Mouse (Mus musculus) cerebellum, adult 2 months (tissue): ENCODE measurements around the gene Robo1. TPM values are rescaled to one million over a fixed set of nuclear protein-coding genes. Genes with fewer than 3 reads are reported as not detected.

Source experiments
- DNase-seq, 2 experiments: peaks; one replicate each; pipeline ENCODE4 v3.0.0; 2021
- H3K27ac ChIP-seq: fragments of 200-500 bp; 2 replicates; pipeline ENCODE4 v1.5.1; 2012; ENCODE audit warnings: low read length, control low read depth, inconsistent platforms; ENCODE audit not compliant: insufficient read depth
- H3K27me3 ChIP-seq: fragments of 200-500 bp; 2 replicates; pipeline ENCODE4 v1.6.1; 2012; ENCODE audit warnings: inconsistent platforms, mild to moderate bottlenecking, low read length, moderate library complexity; ENCODE audit not compliant: control insufficient read depth, insufficient read depth
- H3K4me1 ChIP-seq: fragments of 200-500 bp; 2 replicates; pipeline ENCODE4 v1.6.1; 2011; ENCODE audit warnings: low read length; ENCODE audit not compliant: control insufficient read depth, insufficient read depth
- H3K4me3 ChIP-seq: fragments of 200-500 bp; replicated peaks from 2 replicates; pipeline ENCODE3; 2011; ENCODE audit warnings: mild to moderate bottlenecking, low read depth, low read length, control low read depth; ENCODE audit not compliant: insufficient read depth
- CTCF ChIP-seq: fragments of 200-500 bp; IDR thresholded peaks from 2 replicates; pipeline ENCODE4 v1.5.1; 2011; ENCODE audit warnings: low read depth, mild to moderate bottlenecking, control low read depth, low read length, moderate library complexity, borderline replicate concordance; ENCODE audit not compliant: insufficient read depth
- POLR2A ChIP-seq: fragments of 200-500 bp; IDR thresholded peaks from 2 replicates; pipeline ENCODE4 v1.6.1; 2011; ENCODE audit warnings: low read length, control low read depth, borderline replicate concordance; ENCODE audit not compliant: insufficient read depth
- WGBS: fragments of 180-500 bp; shearing (Covaris S2); methylation state at CpG from one replicate; pipeline ENCODE4 v1.1.7; 2018; 5-methylcytosine and 5-hydroxymethylcytosine counted together
- polyA plus RNA-seq: library from polyadenylated mRNA; depleted of rRNA; stranded (reverse); fragments of >200 nt; gene quantifications from 2 replicates; pipeline ENCODE4 v1.2.3, GENCODE M21; 2012

The Robo1 gene
- polyA plus RNA-seq, 1 experiment: 13.0 TPM

GRCm38 (mm10) chr16:72979407-72980219, 671.5 kb downstream of the Robo1 start:
- no peak for TF ChIP-seq POLR2A
- TF ChIP-seq CTCF: peak; percentile 79
- Histone ChIP-seq H3K27me3 (no peaks in the 10 kb centered on the region), H3K4me1 (no peaks in the 10 kb centered on the region), H3K4me3 (no peak overlapping the region), H3K27ac (no peak overlapping the region)
- peak; percentile 57 to 71 for DNase-seq
- 19% methylated on average over 8 of the region's 8 CpGs for WGBS

GRCm38 (mm10) chr16:72990376-72991167, 682.5 kb downstream of the Robo1 start:
- Histone ChIP-seq H3K27me3 (no peaks in the 10 kb centered on the region), H3K4me1 (no peaks in the 10 kb centered on the region), H3K4me3 (no peak overlapping the region), H3K27ac (no peak overlapping the region)
- TF ChIP-seq POLR2A: no peak
- no peak for TF ChIP-seq CTCF
- 89% methylated on average over 21 of the region's 21 CpGs for WGBS
- no peak for DNase-seq

- Histone ChIP-seq H3K27me3 (no peaks in the 10 kb centered on the region), H3K27ac (no peak overlapping the region), H3K4me1 (no peaks in the 10 kb centered on the region), H3K4me3 (no peak overlapping the region)
- DNase-seq: no peak
- 85% methylated on average over 8 of the region's 8 CpGs for WGBS
- TF ChIP-seq CTCF: no peak
Measured at GRCm38 (mm10) chr16:72993189-72993588, 685.1 kb downstream of the Robo1 start.

GRCm38 (mm10) chr16:72993594-72993993, 685.5 kb downstream of the Robo1 start:
- no peaks in the 10 kb centered on the region for H3K27me3 ChIP-seq
- DNase-seq: no peak
- H3K4me3 ChIP-seq: no peak overlapping the region
- H3K27ac ChIP-seq: no peak overlapping the region
- 92% methylated on average over 10 of the region's 10 CpGs for WGBS
- H3K4me1 ChIP-seq: no peaks in the 10 kb centered on the region
- TF ChIP-seq POLR2A (no peak), CTCF (no peak)

GRCm38 (mm10) chr16:72995251-72995954, 687.3 kb downstream of the Robo1 start:
- H3K4me1 ChIP-seq: no peaks in the 10 kb centered on the region
- H3K27me3 ChIP-seq: no peaks in the 10 kb centered on the region
- no peak overlapping the region for H3K27ac ChIP-seq
- no peak for TF ChIP-seq POLR2A
- TF ChIP-seq CTCF: peak; percentile 45; the same call in 1 of the 2 replicates
- WGBS: 25% methylated on average over 8 of the region's 8 CpGs
- H3K4me3 ChIP-seq: no peak overlapping the region
- DNase-seq: peak; percentile 50 to 60

GRCm38 (mm10) chr16:72995955-72996535, 687.9 kb downstream of the Robo1 start:
- 82% methylated on average over 10 of the region's 10 CpGs for WGBS
- TF ChIP-seq POLR2A: no peak
- TF ChIP-seq CTCF: no peak
- Histone ChIP-seq H3K4me3 (no peak overlapping the region), H3K27ac (no peak overlapping the region), H3K27me3 (no peaks in the 10 kb centered on the region), H3K4me1 (no peaks in the 10 kb centered on the region)
- no peak for DNase-seq

- no peaks in the 10 kb centered on the region for H3K27me3 ChIP-seq
- no peak for TF ChIP-seq CTCF
- no peak for TF ChIP-seq POLR2A
- no peak for DNase-seq
- H3K4me1 ChIP-seq: no peaks in the 10 kb centered on the region
- no peak overlapping the region for H3K27ac ChIP-seq
- 32% methylated on average over 6 of the region's 6 CpGs for WGBS
- no peak overlapping the region for H3K4me3 ChIP-seq
Measured at GRCm38 (mm10) chr16:72998677-72999076, 690.6 kb downstream of the Robo1 start.

GRCm38 (mm10) chr16:73002685-73003084, 694.6 kb downstream of the Robo1 start:
- WGBS: 82% methylated on average over 4 of the region's 4 CpGs
- DNase-seq: no peak
- H3K4me1 ChIP-seq: no peaks in the 10 kb centered on the region
- no peaks in the 10 kb centered on the region for H3K27me3 ChIP-seq
- no peak overlapping the region for H3K27ac ChIP-seq
- no peak overlapping the region for H3K4me3 ChIP-seq
- TF ChIP-seq CTCF: no peak
- no peak for TF ChIP-seq POLR2A
